Mouse (Mus musculus): ENCODE results near the gene Mdh2. TPM values are rescaled to one million over a fixed set of nuclear protein-coding genes. Genes with fewer than 3 reads are reported as not detected.

The Mdh2 gene
- polyA plus RNA-seq, 1 experiment from 2014 or later = 496 TPM

DNA sequence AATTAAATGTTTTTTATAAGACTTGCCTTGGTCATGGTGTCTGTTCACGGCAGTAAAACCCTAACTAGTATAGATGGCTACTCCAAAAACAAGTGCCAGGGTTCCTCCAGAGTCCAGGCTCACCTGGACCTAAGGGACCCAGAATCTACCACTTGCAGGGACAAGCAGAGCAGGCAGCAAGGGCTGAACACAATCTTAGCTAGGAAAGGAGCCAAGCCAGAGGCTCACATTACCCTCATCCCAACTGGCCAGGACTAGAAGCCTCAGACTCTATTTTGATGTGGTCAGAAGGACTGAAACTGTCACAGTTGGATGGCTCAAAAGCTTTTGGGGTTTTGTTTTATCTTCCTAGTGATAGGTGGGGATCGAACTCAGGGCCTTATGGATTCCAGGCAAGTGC is 26.7 kb upstream of the Mdh2 start:
- WGBS = 84% methylated on average over 2 of the region's 2 CpGs
- H3K36me3 ChIP-seq (ENCODE audit: control insufficient read depth, insufficient read depth, low read length) = no peaks in the 10 kb centered on the region
- no peak for ATAC-seq (ENCODE audit: insufficient number of reproducible peaks, insufficient read depth, low FRiP score, low read depth)
- no peaks in the 10 kb centered on the region for H3K4me1 ChIP-seq (ENCODE audit: control insufficient read depth, insufficient read depth, low read length)
- H3K27ac ChIP-seq (ENCODE audit: low read length) = no peak overlapping the region
- H3K9ac ChIP-seq (replicated peaks; ENCODE audit: low read depth, low read length) = no peak overlapping the region
- H3K4me2 ChIP-seq (replicated peaks; ENCODE audit: low read depth, low read length) = no peak overlapping the region
- no peak overlapping the region for H3K4me3 ChIP-seq (ENCODE audit: low read depth, low read length)
- H3K27me3 ChIP-seq (ENCODE audit: control insufficient read depth, insufficient read depth, low read length) = no peaks in the 10 kb centered on the region
- peaks cover 6% of the 10 kb centered on the region; the same call in 1 of the 2 replicates for H3K9me3 ChIP-seq (ENCODE audit: control insufficient read depth, low read depth, low read length)

DNA sequence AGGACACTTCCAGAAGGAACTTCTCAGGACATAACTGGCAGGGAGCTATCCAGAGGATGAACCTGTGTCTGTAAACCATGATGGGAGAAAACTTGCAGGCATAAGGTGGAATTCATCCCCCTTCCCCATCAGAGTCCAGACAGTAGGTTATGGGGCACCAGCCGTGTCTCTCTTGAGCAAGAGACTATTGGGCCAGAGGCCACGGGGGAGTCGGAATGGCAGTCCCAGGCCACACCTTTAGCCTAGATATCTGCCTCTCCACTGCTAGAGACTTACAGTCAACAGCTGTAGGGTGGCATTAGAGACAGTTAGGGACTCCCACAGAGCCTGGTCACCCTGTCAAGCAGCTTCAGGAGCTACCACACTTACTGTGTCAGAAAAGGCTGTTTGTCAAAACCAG is 16.4 kb upstream of the Mdh2 start:
- Histone ChIP-seq H3K4me1 (ENCODE audit: control insufficient read depth, insufficient read depth, low read length) (no peaks in the 10 kb centered on the region), H3K4me3 (ENCODE audit: low read depth, low read length) (no peak overlapping the region), H3K4me2 (replicated peaks; ENCODE audit: low read depth, low read length) (no peak overlapping the region), H3K36me3 (ENCODE audit: control insufficient read depth, insufficient read depth, low read length) (no peaks in the 10 kb centered on the region), H3K9ac (replicated peaks; ENCODE audit: low read depth, low read length) (no peak overlapping the region), H3K9me3 (ENCODE audit: control insufficient read depth, low read depth, low read length) (no peaks in the 10 kb centered on the region), H3K27me3 (ENCODE audit: control insufficient read depth, insufficient read depth, low read length) (no peaks in the 10 kb centered on the region), H3K27ac (ENCODE audit: low read length) (no peak overlapping the region)
- no peak for ATAC-seq (ENCODE audit: insufficient number of reproducible peaks, insufficient read depth, low FRiP score, low read depth)
- WGBS = 69% methylated on average over 3 of the region's 3 CpGs

DNA sequence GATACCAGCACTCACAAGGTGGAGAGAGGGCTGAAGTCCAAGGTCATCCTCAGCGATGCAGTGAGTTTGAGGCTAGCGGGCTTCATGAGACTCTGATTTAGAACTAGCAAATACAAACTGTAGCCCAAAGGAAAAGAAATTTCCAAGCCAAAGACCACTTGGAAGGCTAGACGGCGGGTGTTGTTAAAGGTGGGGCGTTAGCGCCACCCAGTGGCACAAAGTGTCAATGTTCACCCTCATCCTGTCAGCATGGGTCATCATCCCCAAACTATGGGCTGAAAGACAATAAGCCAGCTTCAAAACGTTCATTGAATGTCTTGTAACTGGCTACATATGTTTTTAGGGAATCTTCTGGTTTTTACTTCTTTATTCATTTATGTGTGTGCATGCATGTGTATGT is 14.8 kb upstream of the Mdh2 start:
- Histone ChIP-seq H3K27me3 (ENCODE audit: control insufficient read depth, insufficient read depth, low read length) (no peaks in the 10 kb centered on the region), H3K9ac (replicated peaks; ENCODE audit: low read depth, low read length) (no peak overlapping the region), H3K4me1 (ENCODE audit: control insufficient read depth, insufficient read depth, low read length) (no peaks in the 10 kb centered on the region), H3K27ac (ENCODE audit: low read length) (no peak overlapping the region), H3K4me2 (replicated peaks; ENCODE audit: low read depth, low read length) (no peak overlapping the region), H3K4me3 (ENCODE audit: low read depth, low read length) (no peak overlapping the region), H3K9me3 (ENCODE audit: control insufficient read depth, low read depth, low read length) (no peaks in the 10 kb centered on the region), H3K36me3 (ENCODE audit: control insufficient read depth, insufficient read depth, low read length) (no peaks in the 10 kb centered on the region)
- ATAC-seq (ENCODE audit: insufficient number of reproducible peaks, insufficient read depth, low FRiP score, low read depth) = no peak
- 4% methylated on average over 7 of the region's 7 CpGs for WGBS

DNA sequence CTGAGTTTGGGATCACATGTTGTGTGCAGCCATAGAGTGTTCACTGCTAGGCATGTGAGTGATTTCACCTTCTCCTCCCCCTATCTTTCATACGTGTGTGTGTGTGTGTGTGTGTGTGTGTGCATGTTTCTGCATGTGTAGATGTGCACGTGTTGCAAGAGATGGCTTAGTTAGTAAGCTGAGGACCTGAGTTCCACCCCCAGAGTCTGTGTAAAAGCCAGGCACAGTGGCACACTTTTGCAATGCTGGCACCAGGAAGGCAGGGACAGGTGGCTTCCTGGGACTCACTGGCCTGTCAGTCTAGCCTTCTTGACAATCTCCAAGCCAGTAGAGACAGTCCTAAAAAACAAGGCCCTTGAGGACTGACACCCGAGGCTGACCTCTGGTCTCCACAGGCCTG is 13.3 kb upstream of the Mdh2 start:
- H3K9ac ChIP-seq (replicated peaks; ENCODE audit: low read depth, low read length) = no peak overlapping the region
- no peaks in the 10 kb centered on the region for H3K4me1 ChIP-seq (ENCODE audit: control insufficient read depth, insufficient read depth, low read length)
- no peaks in the 10 kb centered on the region for H3K36me3 ChIP-seq (ENCODE audit: control insufficient read depth, insufficient read depth, low read length)
- H3K27me3 ChIP-seq (ENCODE audit: control insufficient read depth, insufficient read depth, low read length) = no peaks in the 10 kb centered on the region
- H3K9me3 ChIP-seq (ENCODE audit: control insufficient read depth, low read depth, low read length) = no peaks in the 10 kb centered on the region
- ATAC-seq (ENCODE audit: insufficient number of reproducible peaks, insufficient read depth, low FRiP score, low read depth) = no peak
- no peak overlapping the region for H3K4me2 ChIP-seq (replicated peaks; ENCODE audit: low read depth, low read length)
- H3K4me3 ChIP-seq (ENCODE audit: low read depth, low read length) = no peak overlapping the region
- 70% methylated on average over 3 of the region's 3 CpGs for WGBS
- no peak overlapping the region for H3K27ac ChIP-seq (ENCODE audit: low read length)

DNA sequence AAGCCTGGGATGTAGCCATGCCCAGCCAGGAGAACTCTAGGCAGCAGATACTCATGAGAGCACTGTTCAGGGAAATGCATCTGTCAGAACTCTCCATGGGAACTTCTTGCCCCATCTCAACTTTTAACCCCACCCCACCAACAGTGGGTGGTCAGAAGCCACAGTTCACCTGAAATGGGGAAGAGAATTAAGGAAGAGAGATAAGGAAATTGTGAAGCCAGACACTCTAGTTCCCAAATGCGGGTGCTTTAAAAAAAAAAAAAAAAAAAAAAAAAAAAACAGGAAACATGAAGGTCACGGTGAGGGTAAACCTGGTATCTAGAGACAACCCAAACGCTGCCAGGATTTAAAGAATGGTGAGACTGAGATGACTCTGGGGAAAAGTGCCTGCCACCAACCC is 5.8 kb upstream of the Mdh2 start:
- 43% methylated on average over 3 of the region's 3 CpGs for WGBS
- no peak overlapping the region for H3K4me3 ChIP-seq (ENCODE audit: low read depth, low read length)
- no peaks in the 10 kb centered on the region for H3K36me3 ChIP-seq (ENCODE audit: control insufficient read depth, insufficient read depth, low read length)
- no peak for ATAC-seq (ENCODE audit: insufficient number of reproducible peaks, insufficient read depth, low FRiP score, low read depth)
- no peaks in the 10 kb centered on the region for H3K27me3 ChIP-seq (ENCODE audit: control insufficient read depth, insufficient read depth, low read length)
- H3K4me1 ChIP-seq (ENCODE audit: control insufficient read depth, insufficient read depth, low read length) = no peaks in the 10 kb centered on the region
- H3K9me3 ChIP-seq (ENCODE audit: control insufficient read depth, low read depth, low read length) = no peaks in the 10 kb centered on the region
- H3K9ac ChIP-seq (replicated peaks; ENCODE audit: low read depth, low read length) = no peak overlapping the region
- H3K27ac ChIP-seq (ENCODE audit: low read length) = no peak overlapping the region
- no peak overlapping the region for H3K4me2 ChIP-seq (replicated peaks; ENCODE audit: low read depth, low read length)

DNA sequence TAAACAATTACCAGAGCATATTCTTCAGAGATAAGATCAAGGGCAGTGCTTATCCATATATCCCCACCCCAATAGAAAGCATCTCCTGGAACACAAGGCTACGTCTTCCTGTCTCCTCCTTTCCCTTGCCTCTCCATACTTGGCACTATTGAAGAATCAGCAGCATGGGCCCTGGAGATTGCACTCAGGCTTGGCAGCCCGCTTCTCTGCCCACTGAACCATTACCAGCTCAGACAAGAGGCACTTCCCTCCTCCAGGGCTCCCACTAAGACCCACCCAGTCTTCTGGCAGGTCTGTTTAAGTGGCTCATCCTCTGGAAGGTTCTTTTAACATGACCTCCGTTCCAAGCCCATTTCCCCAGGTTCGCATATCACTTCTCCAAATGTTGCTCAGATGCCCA is 1.7 kb upstream of the Mdh2 start:
- H3K36me3 ChIP-seq (ENCODE audit: control insufficient read depth, insufficient read depth, low read length) = no peaks in the 10 kb centered on the region
- H3K4me2 ChIP-seq (replicated peaks; ENCODE audit: low read depth, low read length) = no peak overlapping the region
- WGBS = 82% methylated on average over 4 of the region's 4 CpGs
- no peak overlapping the region for H3K4me3 ChIP-seq (ENCODE audit: low read depth, low read length)
- no peaks in the 10 kb centered on the region for H3K27me3 ChIP-seq (ENCODE audit: control insufficient read depth, insufficient read depth, low read length)
- no peak overlapping the region for H3K9ac ChIP-seq (replicated peaks; ENCODE audit: low read depth, low read length)
- no peaks in the 10 kb centered on the region for H3K9me3 ChIP-seq (ENCODE audit: control insufficient read depth, low read depth, low read length)
- no peak for ATAC-seq (ENCODE audit: insufficient number of reproducible peaks, insufficient read depth, low FRiP score, low read depth)
- no peak overlapping the region for H3K27ac ChIP-seq (ENCODE audit: low read length)
- peaks cover 15% of the 10 kb centered on the region for H3K4me1 ChIP-seq (ENCODE audit: control insufficient read depth, insufficient read depth, low read length)

DNA sequence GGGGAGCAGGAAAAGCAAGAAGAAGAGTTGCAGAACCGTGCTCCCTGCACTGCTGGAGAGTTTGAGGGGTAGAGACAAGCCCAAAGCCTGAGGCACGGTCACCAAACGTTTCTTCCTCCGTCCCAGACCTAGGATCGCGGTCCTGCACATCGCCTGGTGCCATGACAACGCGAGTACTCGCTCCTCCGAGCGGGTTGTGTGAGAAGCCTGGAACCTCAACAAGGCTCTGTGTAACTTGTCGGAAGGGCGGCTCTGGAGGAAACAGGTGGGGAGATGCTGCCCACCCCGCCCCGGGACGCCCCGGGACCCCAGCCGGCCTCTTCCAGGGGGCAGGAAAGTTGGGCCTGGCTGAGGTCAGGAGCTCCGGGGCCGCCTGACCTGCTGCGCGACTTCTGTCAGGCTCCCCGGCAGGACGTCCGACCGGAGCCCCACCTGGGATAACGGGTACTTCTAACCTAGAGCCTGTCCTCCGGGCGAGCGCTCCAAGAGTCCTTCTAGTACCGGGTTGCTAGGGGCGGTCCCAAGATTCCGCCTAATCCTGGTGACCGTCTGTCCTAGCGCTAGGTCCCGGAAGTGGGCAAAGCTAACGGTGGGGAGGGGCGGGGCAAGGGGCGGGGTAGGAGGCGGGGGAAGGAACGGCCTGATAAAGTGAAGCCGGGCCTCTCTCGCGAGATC is 347 bp upstream of the Mdh2 start, which contains the start of gene Styxl1:
Gene Styxl1, minus strand, starts transcription at position 590 of the 675 bp plus-strand sequence.
- H3K9ac ChIP-seq (replicated peaks; ENCODE audit: low read depth, low read length) = peak within 1 kb of the TSS; percentile 87
- WGBS = under 1% methylated on average over 45 of the region's 45 CpGs
- H3K27ac ChIP-seq (ENCODE audit: low read length) = peak within 1 kb of the TSS; percentile 95
- H3K36me3 ChIP-seq (ENCODE audit: control insufficient read depth, insufficient read depth, low read length) = peaks cover 3% of the 10 kb centered on the region; the same call in 1 of the 2 replicates
- peak; percentile 94 for ATAC-seq (ENCODE audit: insufficient number of reproducible peaks, insufficient read depth, low FRiP score, low read depth)
- no peaks in the 10 kb centered on the region for H3K9me3 ChIP-seq (ENCODE audit: control insufficient read depth, low read depth, low read length)
- H3K4me1 ChIP-seq (ENCODE audit: control insufficient read depth, insufficient read depth, low read length) = peaks cover 15% of the 10 kb centered on the region
- H3K4me2 ChIP-seq (replicated peaks; ENCODE audit: low read depth, low read length) = peak within 1 kb of the TSS; percentile 94
- no peaks in the 10 kb centered on the region for H3K27me3 ChIP-seq (ENCODE audit: control insufficient read depth, insufficient read depth, low read length)
- H3K4me3 ChIP-seq (ENCODE audit: low read depth, low read length) = peak within 1 kb of the TSS; percentile 94

DNA sequence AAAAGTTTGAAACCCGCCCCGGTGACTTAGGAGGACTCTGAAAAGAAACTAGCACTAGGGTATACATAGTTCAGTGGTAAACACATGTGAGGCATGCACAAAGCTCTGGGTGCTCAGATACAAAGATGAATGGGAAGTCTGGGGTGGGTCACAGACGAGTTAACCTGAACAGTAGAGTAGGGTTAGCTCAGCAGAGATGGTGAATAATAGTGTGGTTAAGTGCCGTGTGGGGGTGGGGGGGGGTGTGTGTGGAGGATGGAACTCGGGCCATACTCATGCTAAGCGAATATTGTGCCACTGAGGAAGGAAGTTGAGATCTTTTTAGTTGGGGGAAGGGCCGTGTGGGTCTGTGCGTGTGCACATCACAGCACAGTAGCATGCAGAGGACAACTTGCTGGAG is 2.1 kb downstream of the Mdh2 start:
- H3K27ac ChIP-seq (ENCODE audit: low read length) = no peak overlapping the region
- 81% methylated on average over 8 of the region's 8 CpGs for WGBS
- H3K36me3 ChIP-seq (ENCODE audit: control insufficient read depth, insufficient read depth, low read length) = peaks cover 26% of the 10 kb centered on the region
- H3K27me3 ChIP-seq (ENCODE audit: control insufficient read depth, insufficient read depth, low read length) = no peaks in the 10 kb centered on the region
- H3K4me1 ChIP-seq (ENCODE audit: control insufficient read depth, insufficient read depth, low read length) = peaks cover 15% of the 10 kb centered on the region
- no peak overlapping the region for H3K9ac ChIP-seq (replicated peaks; ENCODE audit: low read depth, low read length)
- 0 out of 2 replicates have a peak overlapping the region, but pooled peaks have one; percentile 94 for H3K4me3 ChIP-seq (ENCODE audit: low read depth, low read length)
- no peaks in the 10 kb centered on the region for H3K9me3 ChIP-seq (ENCODE audit: control insufficient read depth, low read depth, low read length)
- peak overlapping the region; percentile 94; the same call in 1 of the 2 replicates for H3K4me2 ChIP-seq (replicated peaks; ENCODE audit: low read depth, low read length)
- ATAC-seq (ENCODE audit: insufficient number of reproducible peaks, insufficient read depth, low FRiP score, low read depth) = no peak

DNA sequence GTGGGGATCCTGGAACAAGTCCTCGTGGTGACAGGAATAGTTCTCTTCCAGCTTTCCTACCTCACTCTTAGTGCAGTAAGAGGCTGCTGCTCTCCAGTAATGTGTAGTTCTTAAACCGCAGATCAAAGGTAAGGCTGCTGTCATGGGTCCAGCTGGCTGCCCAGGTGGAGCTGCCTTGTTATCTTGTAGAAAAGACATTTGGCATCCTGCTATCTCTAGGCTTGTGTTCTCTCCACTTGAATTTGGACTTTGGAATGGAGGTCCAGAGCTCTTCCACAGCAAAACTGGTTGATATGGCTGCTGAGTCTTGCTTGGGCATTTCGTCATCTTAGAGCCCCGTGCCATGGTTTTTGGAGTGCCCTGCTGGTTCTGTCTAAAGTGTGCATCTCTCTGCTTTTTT is 4.6 kb downstream of the Mdh2 start:
- Histone ChIP-seq H3K27ac (ENCODE audit: low read length) (no peak overlapping the region), H3K27me3 (ENCODE audit: control insufficient read depth, insufficient read depth, low read length) (no peaks in the 10 kb centered on the region), H3K36me3 (ENCODE audit: control insufficient read depth, insufficient read depth, low read length) (peaks cover 51% of the 10 kb centered on the region), H3K4me3 (ENCODE audit: low read depth, low read length) (no peak overlapping the region), H3K9me3 (ENCODE audit: control insufficient read depth, low read depth, low read length) (no peaks in the 10 kb centered on the region), H3K4me1 (ENCODE audit: control insufficient read depth, insufficient read depth, low read length) (peaks cover 15% of the 10 kb centered on the region), H3K9ac (replicated peaks; ENCODE audit: low read depth, low read length) (no peak overlapping the region), H3K4me2 (replicated peaks; ENCODE audit: low read depth, low read length) (no peak overlapping the region)
- ATAC-seq (ENCODE audit: insufficient number of reproducible peaks, insufficient read depth, low FRiP score, low read depth) = no peak
- WGBS = 91% methylated on average over 4 of the region's 4 CpGs

Data from stomach, embryonic 14.5 days (tissue).